Mouse (Mus musculus) WW6 (cell line): ENCODE results near the gene 4921511C20Rik.

Experiments
- DNase-seq: peaks from one replicate; pipeline ENCODE4 v3.0.0-alpha.2; 2013; ENCODE audit warnings: low read depth, low spot score

4921511C20Rik gene

DNA sequence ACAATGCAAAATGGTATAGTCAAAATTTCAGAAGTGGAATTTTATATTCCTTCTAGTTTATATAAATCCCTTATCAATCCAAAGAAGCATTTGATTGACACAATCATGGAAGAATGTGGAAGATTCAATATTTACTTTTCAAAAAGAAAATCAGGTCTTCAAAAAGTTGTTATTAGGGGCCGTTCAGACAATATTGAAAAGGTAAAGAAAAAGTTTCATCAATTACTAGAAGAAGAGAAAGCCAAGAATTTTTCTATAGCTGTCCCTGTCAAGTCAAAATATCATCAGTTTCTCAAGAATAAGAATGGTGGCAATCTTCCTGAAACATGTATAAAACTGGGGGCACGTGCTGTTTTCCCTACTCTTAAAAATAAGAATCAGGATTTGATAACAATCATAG lies at the start of gene 4921511C20Rik:
TSS of gene 4921511C20Rik (plus strand) at position 301 of the 400 bp plus-strand sequence.
- DNase-seq = no peak
